Mouse (Mus musculus) heart, adult 2 months (tissue): ENCODE results near the gene Lrg1. TPM values are rescaled to one million over a fixed set of nuclear protein-coding genes. Genes with fewer than 3 reads are reported as not detected.

Source experiments
- DNase-seq, 2 experiments: peaks; one replicate each; pipeline ENCODE4 v3.0.0; 2021
- H3K27ac ChIP-seq: fragments of 200-600 bp; 2 replicates; pipeline ENCODE4 v1.8.1; 2022
- H3K27me3 ChIP-seq: fragments of 200-500 bp; 2 replicates; pipeline ENCODE4 v1.6.1; 2012; ENCODE audit warnings: mild to moderate bottlenecking, low read length, inconsistent platforms, mixed read lengths; ENCODE audit not compliant: control insufficient read depth, insufficient read depth
- H3K36me3 ChIP-seq: fragments of 200-500 bp; 2 replicates; pipeline ENCODE4 v1.6.1; 2012; ENCODE audit warnings: low read length, inconsistent platforms; ENCODE audit not compliant: control insufficient read depth, insufficient read depth
- H3K4me1 ChIP-seq: fragments of 200-500 bp; 2 replicates; pipeline ENCODE4 v1.6.1; 2011; ENCODE audit warnings: low read length; ENCODE audit not compliant: control insufficient read depth, insufficient read depth
- H3K4me3 ChIP-seq: fragments of 200-600 bp; 2 replicates; pipeline ENCODE4 v1.8.1; 2022
- H3K79me2 ChIP-seq: fragments of 200-500 bp; replicated peaks from 2 replicates; pipeline ENCODE4 v1.6.1; 2012; ENCODE audit warnings: mild to moderate bottlenecking, inconsistent platforms, low read length, moderate library complexity, mixed read lengths; ENCODE audit not compliant: control insufficient read depth, insufficient read depth
- H3K9ac ChIP-seq: fragments of 200-500 bp; 2 replicates; pipeline ENCODE4 v1.6.1; 2012; ENCODE audit warnings: low read depth, mild to moderate bottlenecking, control low read depth, inconsistent platforms, low read length, mixed read lengths
- CTCF ChIP-seq: fragments of 200-600 bp; IDR thresholded peaks from 2 replicates; pipeline ENCODE4 v1.8.1; 2022; ENCODE audit warnings: antibody characterized with exemption, mild to moderate bottlenecking, moderate library complexity
- EP300 ChIP-seq: fragments of 200-500 bp; IDR thresholded peaks from 2 replicates; pipeline ENCODE4 v1.6.1; 2011; ENCODE audit warnings: low read depth, low read length, control low read depth; ENCODE audit not compliant: insufficient read depth
- POLR2A ChIP-seq: fragments of 200-500 bp; IDR thresholded peaks from 2 replicates; pipeline ENCODE4 v1.6.1; 2011; ENCODE audit warnings: mild to moderate bottlenecking, low read depth, low read length, control low read depth; ENCODE audit not compliant: insufficient read depth
- WGBS: fragments of 180-500 bp; shearing (Covaris S2); methylation state at CpG from one replicate; pipeline ENCODE4 v1.1.7; 2018; 5-methylcytosine and 5-hydroxymethylcytosine counted together
- intact Hi-C: fragments of 180-260 bp; cut with DNase I; formaldehyde crosslinking; loops from one replicate; pipeline ENCODE4 v1.15.1; 2025
- polyA plus RNA-seq: library from polyadenylated mRNA; depleted of rRNA; stranded (reverse); fragments of >200 nt; gene quantifications from 2 replicates; pipeline ENCODE4 v1.2.3, GENCODE M21; 2012; rRNA removed
- total RNA-seq, 2 experiments: library from RNA; stranded (reverse); gene quantifications; 2 replicates each; pipeline ENCODE4 v1.2.3; 2021

Gene Lrg1
- total and polyA plus RNA-seq, 3 experiments = 57.0 to 77.7 (median 74.6) TPM

DNA sequence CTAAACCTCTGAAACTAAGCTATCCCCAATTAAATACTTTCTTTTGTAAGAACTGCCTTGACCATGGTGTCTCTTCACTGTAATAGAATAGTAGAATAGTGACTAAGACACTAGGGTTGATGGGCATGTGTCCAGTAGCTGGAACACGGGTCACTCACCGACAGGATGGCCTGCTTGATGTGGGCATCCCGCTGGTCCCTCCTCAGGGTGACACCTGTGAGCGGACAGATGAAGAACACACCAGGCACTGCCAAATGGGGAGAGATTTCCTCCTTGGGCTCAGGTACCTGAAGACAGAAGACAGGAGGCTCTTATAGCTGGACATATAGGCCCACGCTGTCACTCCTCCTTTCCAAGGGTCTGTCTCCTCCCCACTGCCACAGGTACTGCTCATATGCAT lies 49.6 kb downstream of the Lrg1 start:
- Histone ChIP-seq H3K36me3 (no peaks in the 10 kb centered on the region), H3K4me3 (no peak overlapping the region), H3K27me3 (no peaks in the 10 kb centered on the region), H3K9ac (no peak overlapping the region), H3K79me2 (no peaks in the 10 kb centered on the region), H3K4me1 (peaks cover 2% of the 10 kb centered on the region), H3K27ac (no peak overlapping the region)
- 86% methylated on average over 5 of the region's 5 CpGs for WGBS
- DNase-seq = no peak
- intact Hi-C loops = no loop called here
- no peak for TF ChIP-seq POLR2A
- TF ChIP-seq CTCF = no peak
- TF ChIP-seq EP300 = no peak

DNA sequence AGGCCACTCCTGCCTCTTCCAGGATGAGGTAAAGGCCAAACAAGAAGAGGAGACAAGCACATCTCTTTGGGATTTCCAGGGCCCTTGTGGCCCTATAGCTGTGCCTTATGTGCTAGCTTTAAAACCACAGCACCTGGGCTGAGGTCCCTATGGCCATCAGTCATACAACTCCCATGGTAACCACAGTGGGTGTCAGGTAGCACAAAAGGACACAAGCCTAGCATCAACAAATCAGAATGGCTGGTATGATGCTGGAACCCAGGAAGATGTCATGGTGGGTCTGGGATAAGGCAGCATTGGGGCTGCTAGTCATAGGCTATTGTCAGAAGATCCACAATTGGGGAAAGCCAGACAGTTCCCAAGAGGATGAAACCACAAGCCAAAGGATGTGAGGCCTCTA lies 50.7 kb downstream of the Lrg1 start:
- Histone ChIP-seq H3K27me3 (no peaks in the 10 kb centered on the region), H3K36me3 (no peaks in the 10 kb centered on the region), H3K9ac (no peak overlapping the region), H3K4me3 (no peak overlapping the region), H3K4me1 (peaks cover 2% of the 10 kb centered on the region), H3K27ac (no peak overlapping the region), H3K79me2 (no peaks in the 10 kb centered on the region)
- intact Hi-C loops = no loop called here
- no peak for DNase-seq
- TF ChIP-seq POLR2A = no peak
- TF ChIP-seq EP300 = no peak
- no peak for TF ChIP-seq CTCF

Other genes starting within 250 kb of the Lrg1 start
- gene Zfp119a, start 243.1 kb downstream of the Lrg1 start, total RNA-seq = 1 to 10 TPM; 4.0 to 4.2 TPM
- 0.43 and 1.0 TPM in 2 replicates for gene Zfp119a, start 243.1 kb downstream of the Lrg1 start, polyA plus RNA-seq
- 1 to 10 TPM; 3.8 TPM for gene Zfp959, start 229.9 kb downstream of the Lrg1 start, total RNA-seq
- gene Zfp959, start 229.9 kb downstream of the Lrg1 start, polyA plus RNA-seq = 1.4 and 2.1 TPM in 2 replicates
- 1 to 10 TPM; 2.5 to 3.9 TPM for gene Zfp119b, start 172.5 kb downstream of the Lrg1 start, total RNA-seq
- gene Zfp119b, start 172.5 kb downstream of the Lrg1 start, polyA plus RNA-seq = 0.49 and 1.2 TPM in 2 replicates
- under 1 TPM; 0.34 to 0.91 TPM for gene Ebi3, start 169.4 kb downstream of the Lrg1 start, total RNA-seq
- gene Ebi3, start 169.4 kb downstream of the Lrg1 start, polyA plus RNA-seq = 1.3 and 4.1 TPM in 2 replicates
- 1 to 10 TPM; 8.3 to 9.2 TPM for gene Yju2, start 162.9 kb downstream of the Lrg1 start, total RNA-seq
- 3.7 and 4.2 TPM in 2 replicates for gene Yju2, start 162.9 kb downstream of the Lrg1 start, polyA plus RNA-seq
- gene Shd, start 151.5 kb downstream of the Lrg1 start, total RNA-seq = under 1 TPM; 0.63 to 0.64 TPM
- 1.9 TPM in 2 replicates for gene Shd, start 151.5 kb downstream of the Lrg1 start, polyA plus RNA-seq
- under 1 TPM; 0.50 to 0.61 TPM for gene Fsd1, start 135.5 kb downstream of the Lrg1 start, total RNA-seq
- gene Fsd1, start 135.5 kb downstream of the Lrg1 start, polyA plus RNA-seq = 0.35 and 0.76 TPM in 2 replicates
- gene Stap2, start 116.4 kb downstream of the Lrg1 start, total RNA-seq = 10 to 100 TPM; 12.2 to 14.8 TPM
- gene Stap2, start 116.4 kb downstream of the Lrg1 start, polyA plus RNA-seq = 28.6 and 30.6 TPM in 2 replicates
- 10 to 100 TPM; 63.1 to 78.9 TPM for gene Mpnd, start 116.3 kb downstream of the Lrg1 start, total RNA-seq
- 68.0 and 75.8 TPM in 2 replicates for gene Mpnd, start 116.3 kb downstream of the Lrg1 start, polyA plus RNA-seq
- gene Sh3gl1, start 85.4 kb downstream of the Lrg1 start, total RNA-seq = 10 to 100 TPM; 13.6 to 14.3 TPM
- gene Sh3gl1, start 85.4 kb downstream of the Lrg1 start, polyA plus RNA-seq = 26.4 and 27.4 TPM in 2 replicates
- gene Chaf1a, start 81.6 kb downstream of the Lrg1 start, total RNA-seq = 1 to 10 TPM in 1 of 2 experiments, under 1 TPM in 1; 0.99 to 1.3 TPM
- 0.45 and 0.67 TPM in 2 replicates for gene Chaf1a, start 81.6 kb downstream of the Lrg1 start, polyA plus RNA-seq
- 10 to 100 TPM; 47.6 to 53.5 TPM for gene Ubxn6, start 47.0 kb downstream of the Lrg1 start, total RNA-seq
- 64.4 and 79.3 TPM in 2 replicates for gene Ubxn6, start 47.0 kb downstream of the Lrg1 start, polyA plus RNA-seq
- 10 to 100 TPM; 32.5 to 35.0 TPM for gene Hdgfl2, start 42.4 kb downstream of the Lrg1 start, total RNA-seq
- gene Hdgfl2, start 42.4 kb downstream of the Lrg1 start, polyA plus RNA-seq = 30.2 and 31.5 TPM in 2 replicates
- 100 to 1,000 TPM; 151 to 170 TPM for gene Plin4, start 12.2 kb downstream of the Lrg1 start, total RNA-seq
- 114 and 167 TPM in 2 replicates for gene Plin4, start 12.2 kb downstream of the Lrg1 start, polyA plus RNA-seq
- gene Plin5, start 4.4 kb downstream of the Lrg1 start, total RNA-seq = 100 to 1,000 TPM; 159 to 160 TPM
- 112 and 170 TPM in 2 replicates for gene Plin5, start 4.4 kb downstream of the Lrg1 start, polyA plus RNA-seq
- gene Sema6b, start 18.3 kb upstream of the Lrg1 start, total RNA-seq = 10 to 100 TPM in 1 of 2 experiments, 1 to 10 TPM in 1; 8.9 to 12.6 TPM
- 5.3 and 8.6 TPM in 2 replicates for gene Sema6b, start 18.3 kb upstream of the Lrg1 start, polyA plus RNA-seq
- gene Tnfaip8l1, start 40.5 kb upstream of the Lrg1 start, total RNA-seq = 1 to 10 TPM; 1.1 to 1.7 TPM
- 3.6 and 4.5 TPM in 2 replicates for gene Tnfaip8l1, start 40.5 kb upstream of the Lrg1 start, polyA plus RNA-seq
- gene Mydgf, start 61.9 kb upstream of the Lrg1 start, total RNA-seq = 10 to 100 TPM; 25.4 to 28.3 TPM
- gene Mydgf, start 61.9 kb upstream of the Lrg1 start, polyA plus RNA-seq = 26.0 and 29.1 TPM in 2 replicates
- 10 to 100 TPM; 40.4 to 41.4 TPM for gene Dpp9, start 96.9 kb upstream of the Lrg1 start, total RNA-seq
- 38.6 and 43.4 TPM in 2 replicates for gene Dpp9, start 96.9 kb upstream of the Lrg1 start, polyA plus RNA-seq
- gene Fem1a, start 134.8 kb upstream of the Lrg1 start, total RNA-seq = 100 to 1,000 TPM; 108 to 124 TPM
- 81.5 and 104 TPM in 2 replicates for gene Fem1a, start 134.8 kb upstream of the Lrg1 start, polyA plus RNA-seq
- 1 to 10 TPM; 8.0 TPM for gene Ticam1, start 154.8 kb upstream of the Lrg1 start, total RNA-seq
- gene Ticam1, start 154.8 kb upstream of the Lrg1 start, polyA plus RNA-seq = 16.8 and 18.0 TPM in 2 replicates
- 100 to 1,000 TPM; 160 to 221 TPM for gene Plin3, start 170.9 kb upstream of the Lrg1 start, total RNA-seq
- 65.6 and 66.2 TPM in 2 replicates for gene Plin3, start 170.9 kb upstream of the Lrg1 start, polyA plus RNA-seq
- gene Arrdc5, start 178.3 kb upstream of the Lrg1 start, total RNA-seq = not detected
- gene Arrdc5, start 178.3 kb upstream of the Lrg1 start, polyA plus RNA-seq = 0.32 TPM in 1 of 2 replicates, not detected in the other
- 1 to 10 TPM; 2.0 to 2.4 TPM for gene Uhrf1, start 181.3 kb upstream of the Lrg1 start, total RNA-seq
- gene Uhrf1, start 181.3 kb upstream of the Lrg1 start, polyA plus RNA-seq = 0.85 and 1.2 TPM in 2 replicates
- 10 to 100 TPM; 26.2 to 36.1 TPM for gene Kdm4b, start 204.1 kb upstream of the Lrg1 start, total RNA-seq
- 23.0 and 29.7 TPM in 2 replicates for gene Kdm4b, start 204.1 kb upstream of the Lrg1 start, polyA plus RNA-seq